Mouse (Mus musculus) neural tube, embryonic 12.5 days (tissue): ENCODE data around the gene Pkib. TPM values are rescaled to one million over a fixed set of nuclear protein-coding genes. Genes with fewer than 3 reads are reported as not detected.

ENCODE experiments used
- ATAC-seq: fragments of 200-750 bp; cut with Nextera tagmentation; 2 replicates; pipeline ENCODE4 v1.8.0; 2017; ENCODE audit warnings: low read depth, mild to moderate bottlenecking, moderate TSS enrichment, moderate library complexity; ENCODE audit not compliant: low FRiP score
- H3K27ac ChIP-seq: fragments of 300-500 bp; sonication (generic); 2 replicates; pipeline ENCODE4 v1.5.1; 2016
- H3K27me3 ChIP-seq: fragments of 300-500 bp; sonication (generic); replicated peaks from 2 replicates; pipeline ENCODE4 v1.6.1; 2016; ENCODE audit warnings: mild to moderate bottlenecking
- H3K36me3 ChIP-seq: fragments of 300-500 bp; sonication (generic); 2 replicates; pipeline ENCODE4 v1.6.1; 2016; ENCODE audit warnings: mild to moderate bottlenecking
- H3K4me1 ChIP-seq: fragments of 300-500 bp; sonication (generic); 2 replicates; pipeline ENCODE4 v1.6.1; 2016
- H3K4me2 ChIP-seq: fragments of 300-500 bp; sonication (generic); replicated peaks from 2 replicates; pipeline ENCODE4 v1.6.1; 2016; ENCODE audit warnings: mild to moderate bottlenecking
- H3K4me3 ChIP-seq: fragments of 300-500 bp; sonication (generic); 2 replicates; pipeline ENCODE4 v1.5.1; 2016
- H3K9ac ChIP-seq: fragments of 300-500 bp; sonication (generic); 2 replicates; pipeline ENCODE4 v1.6.1; 2016; ENCODE audit warnings: mild to moderate bottlenecking
- H3K9me3 ChIP-seq: fragments of 300-500 bp; sonication (generic); 2 replicates; pipeline ENCODE4 v1.6.1; 2016; ENCODE audit warnings: mild to moderate bottlenecking
- WGBS: fragments of 180-500 bp; shearing (Covaris S2); methylation state at CpG from one replicate; pipeline ENCODE4 v1.1.7; 2016; 5-methylcytosine and 5-hydroxymethylcytosine counted together
- polyA plus RNA-seq: library from polyadenylated mRNA; unstranded; fragments of >200 nt; fragmentation: Nextera tagmentation; extraction: Ambion mirVana; gene quantifications from 2 replicates; pipeline ENCODE4 v1.2.1, GENCODE M21; 2016

Gene Pkib
- 1.0 and 1.8 TPM in 2 replicates for polyA plus RNA-seq

DNA sequence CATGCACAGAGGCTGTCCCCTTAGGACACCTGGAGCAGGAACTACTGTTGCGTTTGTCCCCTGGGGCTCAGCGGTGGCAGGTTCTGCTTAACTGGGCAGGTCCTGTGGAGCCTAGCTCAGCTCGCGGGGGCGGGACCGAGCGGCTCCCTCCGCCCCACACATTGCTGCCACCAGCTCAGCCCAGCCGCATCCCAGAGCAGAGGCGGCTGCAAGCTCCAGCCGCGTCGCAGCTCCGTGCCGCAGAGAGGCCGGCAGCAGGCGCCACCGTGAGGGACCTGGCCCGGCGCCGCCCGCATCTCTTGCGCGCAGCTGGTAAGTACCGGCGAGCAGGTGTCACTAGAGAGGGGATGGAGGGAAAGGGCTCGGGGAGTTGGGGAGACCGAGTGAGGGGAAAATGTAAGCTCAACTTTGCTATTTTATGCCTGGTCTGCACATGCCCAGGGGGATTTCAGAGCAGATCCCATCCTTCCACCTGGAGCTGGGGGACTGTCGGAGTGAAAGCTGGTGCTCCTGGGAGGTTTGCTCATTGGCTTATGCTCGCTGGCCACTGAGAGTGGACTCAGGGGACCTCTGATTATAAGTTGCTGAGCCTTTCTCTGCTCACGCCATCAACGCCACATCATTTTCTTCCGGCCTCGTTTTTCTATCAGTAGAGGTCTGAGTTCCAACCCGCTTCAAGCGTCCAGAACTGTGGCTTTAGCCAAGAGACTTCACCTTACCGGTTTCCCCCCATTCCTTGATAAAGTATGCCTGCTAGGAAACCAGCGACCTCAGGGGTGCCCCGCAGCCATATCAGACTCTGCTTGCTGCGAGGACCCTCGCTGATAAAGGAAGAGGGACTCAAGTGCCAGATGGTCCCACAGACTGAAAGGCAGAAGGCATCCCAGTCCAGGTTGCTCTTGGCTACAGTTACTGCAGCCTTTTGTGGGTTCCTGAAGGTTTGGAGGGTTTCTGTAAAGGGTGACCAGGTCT is at the start of gene Pkib:
Gene Pkib (plus strand): TSS at position 86 of the 972 bp plus-strand sequence.
- H3K27me3 ChIP-seq, result no peaks in the 10 kb centered on the region
- H3K36me3 ChIP-seq, result no peaks in the 10 kb centered on the region
- H3K9ac ChIP-seq, result peak within 1 kb of the TSS; percentile 47; the same call in 1 of the 2 replicates
- WGBS, result 2% methylated on average over 41 of the region's 41 CpGs
- no peak within 1 kb of the TSS for H3K27ac ChIP-seq
- H3K9me3 ChIP-seq, result peaks cover 4% of the 10 kb centered on the region; the same call in 1 of the 2 replicates
- H3K4me3 ChIP-seq, result peak within 1 kb of the TSS; percentile 39
- peak within 1 kb of the TSS; percentile 79 for H3K4me2 ChIP-seq
- peak; percentile 93 for ATAC-seq
- peaks cover 12% of the 10 kb centered on the region for H3K4me1 ChIP-seq

DNA sequence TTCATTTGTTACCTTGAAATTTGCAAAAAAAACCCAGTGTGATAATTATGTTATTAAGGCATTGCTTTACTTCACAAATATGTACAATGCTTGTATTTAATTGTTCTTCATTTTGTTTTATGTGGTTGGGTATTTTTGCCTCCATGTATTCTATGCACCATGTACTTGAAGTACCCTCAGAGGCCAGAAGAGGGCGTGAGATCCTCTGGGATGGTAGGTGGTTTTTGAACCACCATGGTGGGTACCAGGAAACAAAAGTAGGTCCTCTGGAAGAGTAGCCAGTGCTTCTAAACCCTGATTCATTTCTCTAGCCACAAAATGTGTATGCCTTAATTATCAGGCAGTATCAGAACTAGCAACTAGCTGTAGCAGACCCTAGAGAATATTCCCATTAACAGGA is 47.9 kb upstream of the Pkib start:
- Histone ChIP-seq H3K9me3 (no peaks in the 10 kb centered on the region), H3K4me1 (no peaks in the 10 kb centered on the region), H3K9ac (no peak overlapping the region), H3K4me2 (no peak overlapping the region), H3K4me3 (no peak overlapping the region), H3K27ac (no peak overlapping the region), H3K27me3 (no peaks in the 10 kb centered on the region), H3K36me3 (no peaks in the 10 kb centered on the region)
- 67% methylated on average over 1 of the region's 1 CpGs for WGBS
- ATAC-seq, result no peak

DNA sequence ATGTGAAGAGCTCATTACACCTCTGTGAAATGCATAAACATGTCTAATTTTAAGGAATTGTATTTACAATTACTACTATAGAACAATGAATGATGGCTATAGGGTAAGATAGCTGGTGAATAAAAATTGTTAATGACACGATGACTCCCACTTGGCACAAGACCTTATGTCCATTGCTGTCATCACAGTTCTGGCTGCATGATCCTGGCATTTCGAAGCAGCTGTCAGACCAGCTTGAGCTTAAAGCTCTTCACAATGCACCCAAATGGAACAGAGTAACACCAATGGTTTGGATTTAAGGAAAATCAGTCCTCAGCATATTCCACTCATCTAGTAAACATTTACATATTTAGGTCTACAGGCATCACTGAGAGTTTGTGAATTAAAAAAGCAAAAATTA is 37.5 kb upstream of the Pkib start:
- WGBS, result 87% methylated on average over 2 of the region's 2 CpGs
- ATAC-seq, result no peak

DNA sequence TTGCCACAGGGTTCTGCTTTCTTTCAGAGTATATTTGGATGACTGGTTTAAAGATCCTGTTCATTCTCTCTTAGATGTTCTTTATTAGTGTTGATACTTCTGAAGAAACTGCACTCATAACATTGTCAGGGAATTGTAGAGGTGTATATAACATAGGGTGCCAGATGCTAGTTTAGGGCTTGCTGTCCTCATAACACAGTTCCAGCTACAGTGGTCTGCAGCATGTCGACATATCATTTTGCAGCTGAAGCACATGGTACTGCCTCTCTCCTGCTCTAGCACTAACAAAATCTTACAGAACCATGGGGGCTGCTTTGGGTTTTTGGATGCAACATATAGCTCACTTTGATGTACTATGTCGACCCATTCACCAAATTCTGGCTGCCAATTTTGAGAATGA is 34.6 kb upstream of the Pkib start:
- 73% methylated on average over 2 of the region's 2 CpGs for WGBS
- Histone ChIP-seq H3K4me1 (no peaks in the 10 kb centered on the region), H3K4me2 (no peak overlapping the region), H3K4me3 (no peak overlapping the region), H3K9me3 (no peaks in the 10 kb centered on the region), H3K27ac (no peak overlapping the region), H3K36me3 (no peaks in the 10 kb centered on the region), H3K9ac (no peak overlapping the region), H3K27me3 (no peaks in the 10 kb centered on the region)
- ATAC-seq, result no peak

More for the DNA sequence above, 37.5 kb upstream of the Pkib start:
- H3K4me2 ChIP-seq, result no peak overlapping the region
- no peaks in the 10 kb centered on the region for H3K36me3 ChIP-seq
- H3K27ac ChIP-seq, result no peak overlapping the region
- H3K9ac ChIP-seq, result no peak overlapping the region
- H3K9me3 ChIP-seq, result no peaks in the 10 kb centered on the region
- no peak overlapping the region for H3K4me3 ChIP-seq
- H3K4me1 ChIP-seq, result no peaks in the 10 kb centered on the region
- no peaks in the 10 kb centered on the region for H3K27me3 ChIP-seq

DNA sequence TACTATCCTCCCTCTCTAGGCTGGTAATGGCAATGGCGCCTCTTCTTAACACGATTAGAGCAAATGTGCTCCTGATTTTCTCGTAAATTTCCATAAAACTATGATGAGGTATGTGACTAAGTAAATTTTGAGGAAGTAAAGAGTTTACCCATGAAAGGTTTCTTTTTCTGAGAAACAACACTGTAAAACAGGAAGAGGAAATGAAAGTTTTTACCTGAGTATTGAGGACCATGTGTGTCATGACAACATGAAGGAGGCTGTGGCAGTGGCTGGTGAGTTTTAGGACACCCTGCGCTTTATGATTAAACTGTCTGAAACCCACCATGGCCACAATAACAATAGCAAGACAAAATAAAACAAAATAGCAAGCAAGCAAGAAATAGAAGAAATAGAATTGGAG is 28.8 kb upstream of the Pkib start:
- Histone ChIP-seq H3K4me3 (no peak overlapping the region), H3K9ac (no peak overlapping the region), H3K27me3 (no peaks in the 10 kb centered on the region), H3K4me1 (no peaks in the 10 kb centered on the region), H3K27ac (no peak overlapping the region), H3K36me3 (no peaks in the 10 kb centered on the region), H3K4me2 (no peak overlapping the region), H3K9me3 (no peaks in the 10 kb centered on the region)
- 94% methylated on average over 4 of the region's 4 CpGs for WGBS
- no peak for ATAC-seq

DNA sequence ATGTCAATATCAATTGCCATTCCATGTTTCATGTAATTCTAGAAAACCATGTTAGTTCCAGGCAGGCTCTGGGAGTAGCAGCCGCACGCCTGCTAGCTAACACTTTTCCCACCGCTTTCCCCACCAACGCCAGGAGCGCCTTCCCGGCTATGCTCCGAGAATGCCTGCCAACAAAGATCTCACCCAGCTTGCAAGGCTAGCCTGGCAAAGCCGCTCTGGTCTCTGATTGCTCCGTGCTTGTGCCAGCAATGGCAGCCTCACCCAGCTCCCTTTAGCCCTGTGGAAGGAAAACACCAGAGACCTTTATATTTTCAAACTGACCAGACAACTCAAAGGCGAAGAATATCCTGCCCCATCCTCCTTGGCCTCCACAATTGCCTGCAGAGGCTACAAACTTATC is 8.5 kb upstream of the Pkib start:
- 87% methylated on average over 10 of the region's 10 CpGs for WGBS
- Histone ChIP-seq H3K4me3 (no peak overlapping the region), H3K9me3 (no peaks in the 10 kb centered on the region), H3K4me1 (no peaks in the 10 kb centered on the region), H3K27me3 (no peaks in the 10 kb centered on the region), H3K9ac (no peak overlapping the region), H3K27ac (no peak overlapping the region), H3K4me2 (no peak overlapping the region), H3K36me3 (no peaks in the 10 kb centered on the region)
- no peak for ATAC-seq

DNA sequence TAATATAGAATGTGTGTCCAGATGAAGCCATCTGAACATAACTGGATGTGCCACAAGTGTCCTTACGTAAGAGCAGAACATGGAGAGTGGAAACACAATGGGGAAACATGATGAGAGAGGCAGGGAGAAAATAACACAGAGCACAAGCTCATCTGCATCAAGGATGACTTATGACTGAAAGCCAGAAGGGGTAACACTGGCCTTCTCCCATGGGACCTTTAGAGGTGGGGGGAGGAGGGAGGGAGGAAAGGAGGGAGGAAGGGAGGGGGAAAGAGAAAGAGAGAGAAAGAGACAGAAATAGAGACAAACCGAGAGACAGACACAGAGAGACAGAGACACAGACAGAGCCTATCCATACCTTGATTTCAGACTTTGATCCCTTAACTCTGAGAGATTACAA is 4.0 kb upstream of the Pkib start:
- Histone ChIP-seq H3K36me3 (no peaks in the 10 kb centered on the region), H3K9ac (no peak overlapping the region), H3K4me2 (no peak overlapping the region), H3K4me3 (no peak overlapping the region), H3K27me3 (no peaks in the 10 kb centered on the region), H3K27ac (no peak overlapping the region), H3K9me3 (peaks cover 4% of the 10 kb centered on the region; the same call in 1 of the 2 replicates), H3K4me1 (peaks cover 12% of the 10 kb centered on the region)
- ATAC-seq, result no peak
- 77% methylated on average over 2 of the region's 2 CpGs for WGBS

DNA sequence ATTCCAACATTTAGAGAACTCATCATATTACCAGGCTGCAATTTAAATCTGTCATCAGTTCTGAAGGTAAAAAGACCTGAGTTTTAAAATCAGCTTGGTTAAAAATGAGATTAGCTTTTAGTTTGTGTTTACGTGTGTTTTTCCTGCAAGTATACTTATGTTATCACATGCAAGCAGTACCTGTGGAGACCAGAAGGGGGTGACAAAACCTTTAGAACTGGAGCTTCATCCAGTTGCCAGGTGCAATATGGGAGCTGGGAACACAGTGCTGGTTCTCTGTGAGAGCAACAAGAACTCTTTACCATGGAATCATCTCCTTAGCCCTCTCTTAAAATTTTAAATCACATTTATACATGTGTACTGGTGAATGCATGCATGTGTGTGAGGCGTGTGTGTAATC is 1.2 kb upstream of the Pkib start:
- peaks cover 4% of the 10 kb centered on the region; the same call in 1 of the 2 replicates for H3K9me3 ChIP-seq
- ATAC-seq, result no peak
- WGBS, result 94% methylated on average over 2 of the region's 2 CpGs

DNA sequence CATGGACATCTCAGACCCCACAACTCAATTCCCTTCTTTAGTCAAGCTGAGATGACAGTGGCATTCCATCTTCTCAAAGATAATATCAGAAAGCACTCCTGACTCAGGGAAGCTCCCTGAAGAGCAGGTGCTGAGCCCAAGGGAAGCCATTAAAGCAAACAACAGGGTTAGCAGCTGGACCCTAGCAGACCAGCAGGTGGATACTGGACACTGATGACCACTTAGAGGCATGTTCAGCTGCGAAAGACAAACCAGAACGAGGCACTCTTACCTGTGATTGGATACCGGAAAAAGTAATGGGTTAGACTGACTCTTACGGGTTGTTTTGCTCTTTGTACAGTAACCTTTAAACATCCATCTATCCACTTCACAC is 1.1 kb downstream of the Pkib start:
- peak overlapping the region; percentile 79 for H3K4me2 ChIP-seq
- H3K9ac ChIP-seq, result no peak overlapping the region
- no peaks in the 10 kb centered on the region for H3K27me3 ChIP-seq
- 85% methylated on average over 4 of the region's 4 CpGs for WGBS
- peak overlapping the region; percentile 39; the same call in 1 of the 2 replicates for H3K4me3 ChIP-seq
- ATAC-seq, result no peak
- peaks cover 12% of the 10 kb centered on the region for H3K4me1 ChIP-seq
- H3K27ac ChIP-seq, result no peak overlapping the region
- H3K9me3 ChIP-seq, result peaks cover 4% of the 10 kb centered on the region; the same call in 1 of the 2 replicates
- H3K36me3 ChIP-seq, result no peaks in the 10 kb centered on the region

More for the DNA sequence above, 1.2 kb upstream of the Pkib start:
- H3K4me3 ChIP-seq, result no peak overlapping the region
- no peak overlapping the region for H3K27ac ChIP-seq
- H3K27me3 ChIP-seq, result no peaks in the 10 kb centered on the region
- H3K4me2 ChIP-seq, result no peak overlapping the region
- H3K4me1 ChIP-seq, result peaks cover 12% of the 10 kb centered on the region
- no peaks in the 10 kb centered on the region for H3K36me3 ChIP-seq
- no peak overlapping the region for H3K9ac ChIP-seq

DNA sequence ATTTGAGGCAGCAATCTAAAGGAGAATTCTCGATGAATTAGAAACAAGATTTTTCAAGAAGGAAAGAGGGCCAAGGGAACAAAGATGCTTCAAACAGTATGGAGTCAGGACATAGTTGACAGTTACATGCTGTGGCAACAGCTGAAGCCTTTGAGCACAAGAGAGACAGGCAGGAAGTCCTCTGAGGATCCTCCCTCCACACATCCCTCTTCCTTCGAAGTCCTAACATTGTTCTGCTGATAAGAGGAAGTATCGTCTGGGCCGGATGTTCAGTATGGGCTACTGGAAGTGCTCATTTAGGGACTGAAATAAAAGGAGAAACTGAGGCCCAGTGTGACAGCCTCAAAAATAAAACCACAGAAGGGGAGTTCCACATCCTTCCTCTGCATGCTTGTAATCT is 5.2 kb downstream of the Pkib start:
- Histone ChIP-seq H3K4me3 (no peak overlapping the region), H3K27ac (no peak overlapping the region), H3K9me3 (no peaks in the 10 kb centered on the region), H3K27me3 (no peaks in the 10 kb centered on the region), H3K4me1 (peaks cover 8% of the 10 kb centered on the region), H3K9ac (no peak overlapping the region), H3K36me3 (no peaks in the 10 kb centered on the region), H3K4me2 (no peak overlapping the region)
- 78% methylated on average over 4 of the region's 4 CpGs for whole genome bisulfite sequencing
- ATAC-seq, result no peak

DNA sequence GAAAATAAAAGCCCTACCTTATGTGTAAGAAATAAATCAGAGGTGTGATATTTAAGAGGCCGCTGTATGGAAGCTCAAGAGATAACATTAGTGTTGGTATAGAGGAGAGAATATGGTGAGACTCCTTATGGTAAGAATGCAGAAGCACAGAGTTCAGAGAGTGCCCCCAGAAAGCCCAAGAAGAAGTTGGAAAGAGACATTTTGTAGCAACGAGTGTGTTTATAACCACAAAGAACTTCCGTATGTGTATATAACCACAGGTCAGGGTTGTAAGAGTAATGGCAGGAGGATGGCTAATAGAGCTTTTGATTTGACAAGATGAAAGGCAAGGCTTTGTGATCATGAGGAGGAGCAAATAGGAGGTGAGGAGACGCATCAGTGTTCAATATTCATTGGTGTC is 6.5 kb downstream of the Pkib start:
- no peak overlapping the region for H3K9ac ChIP-seq
- ATAC-seq, result no peak
- 85% methylated on average over 4 of the region's 4 CpGs for WGBS
- H3K9me3 ChIP-seq, result no peaks in the 10 kb centered on the region
- H3K4me2 ChIP-seq, result no peak overlapping the region
- H3K4me3 ChIP-seq, result no peak overlapping the region
- H3K4me1 ChIP-seq, result no peaks in the 10 kb centered on the region
- H3K27ac ChIP-seq, result no peak overlapping the region
- no peaks in the 10 kb centered on the region for H3K27me3 ChIP-seq
- no peaks in the 10 kb centered on the region for H3K36me3 ChIP-seq

DNA sequence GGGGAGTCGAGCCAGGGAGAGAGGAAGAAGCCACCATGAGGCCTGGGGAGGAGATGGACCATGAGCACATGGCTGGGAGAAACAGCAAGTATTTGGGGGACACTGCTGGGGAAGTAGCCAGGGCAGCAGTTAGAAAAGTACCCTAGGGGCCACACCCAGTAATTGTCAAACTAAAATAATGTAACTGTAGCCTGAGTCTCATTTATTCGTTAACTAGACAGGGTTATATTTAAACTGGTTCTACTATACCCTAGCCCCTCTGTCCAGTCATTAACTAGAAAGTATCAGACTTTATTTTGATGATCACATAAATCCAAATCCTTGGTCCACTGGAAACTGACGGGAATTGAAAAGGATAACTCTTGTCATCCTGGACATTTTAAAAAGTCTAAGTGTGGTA is 7.8 kb downstream of the Pkib start:
- H3K27ac ChIP-seq, result no peak overlapping the region
- no peak overlapping the region for H3K9ac ChIP-seq
- no peak for ATAC-seq
- WGBS, result 75% methylated on average over 3 of the region's 3 CpGs
- H3K36me3 ChIP-seq, result no peaks in the 10 kb centered on the region
- no peaks in the 10 kb centered on the region for H3K27me3 ChIP-seq
- H3K4me2 ChIP-seq, result no peak overlapping the region
- H3K4me1 ChIP-seq, result no peaks in the 10 kb centered on the region
- H3K9me3 ChIP-seq, result no peaks in the 10 kb centered on the region
- no peak overlapping the region for H3K4me3 ChIP-seq

DNA sequence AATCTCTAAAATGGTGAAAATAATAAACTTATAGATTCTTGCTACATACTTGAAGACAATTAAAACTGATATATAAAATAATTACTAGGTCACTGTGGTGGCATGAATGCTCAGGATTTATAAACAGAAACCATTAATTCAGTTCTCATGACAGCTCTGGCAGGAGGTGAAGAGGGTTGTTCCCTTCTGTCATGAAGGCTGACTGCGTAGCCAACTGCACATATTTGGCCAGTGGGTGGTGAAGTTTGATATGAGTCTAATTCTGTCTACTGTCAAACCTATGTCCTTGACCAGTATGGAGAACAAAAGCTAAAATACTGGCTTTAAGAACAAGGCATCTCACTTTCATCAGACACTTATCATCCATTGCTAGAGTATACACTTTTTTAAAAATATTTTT is 21.5 kb downstream of the Pkib start:
- 92% methylated on average over 1 of the region's 1 CpGs for WGBS
- ATAC-seq, result no peak

More for the DNA sequence above, 21.5 kb downstream of the Pkib start:
- H3K4me3 ChIP-seq, result no peak overlapping the region
- no peaks in the 10 kb centered on the region for H3K4me1 ChIP-seq
- H3K36me3 ChIP-seq, result no peaks in the 10 kb centered on the region
- no peak overlapping the region for H3K4me2 ChIP-seq
- H3K9me3 ChIP-seq, result no peaks in the 10 kb centered on the region
- no peak overlapping the region for H3K9ac ChIP-seq
- no peak overlapping the region for H3K27ac ChIP-seq
- no peaks in the 10 kb centered on the region for H3K27me3 ChIP-seq
